Comparison of ENCODE assay signal across 12 mouse cellular contexts in the genomic region with DNA sequence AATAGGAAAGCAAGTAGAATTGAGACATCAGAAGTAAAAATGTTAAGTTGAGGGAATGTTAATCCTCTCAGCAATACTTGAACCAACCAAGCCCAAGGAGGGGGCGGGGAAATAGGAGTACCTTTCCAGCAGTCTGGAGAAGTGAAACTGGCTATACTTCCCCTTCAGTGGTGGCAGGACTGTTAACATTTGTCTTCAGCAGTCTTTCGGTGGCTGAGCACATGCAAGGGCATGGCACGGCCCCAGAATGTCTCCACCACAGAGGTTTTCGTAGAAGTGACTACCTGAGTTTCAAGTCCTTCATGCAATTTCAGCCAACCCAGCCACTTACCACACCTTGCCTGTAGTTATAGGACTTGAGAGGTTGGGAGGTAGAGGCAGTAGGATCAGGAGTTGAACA. TPM values are rescaled to one million over a fixed set of nuclear protein-coding genes. Genes with fewer than 3 reads are reported as not detected.
DNase-seq lines count a peak whose midpoint lies in the region; ATAC-seq and TF ChIP-seq lines count a peak whose summit lies in the region.
"Had no signal": no experiment of that assay in that cellular context is flagged by ENCODE, and none has a peak within 500 bp of the region (broad histone marks: within the 10 kb centered on the region; RNA-seq: fewer than 3 reads in every experiment).

No protein-coding gene starts in this region.

- 43% methylated on average over 4 of the region's 4 CpGs for WGBS in lung, embryonic 16.5 days
- 92% methylated on average over 4 of the region's 4 CpGs for WGBS in hindbrain, embryonic 10.5 days

- H3K9me3 ChIP-seq in lung, embryonic 16.5 days (ENCODE audit: control insufficient read depth, low read length), result no peaks in the 10 kb centered on the region
- H3K9me3 ChIP-seq in hindbrain, embryonic 10.5 days, result no peaks in the 10 kb centered on the region

- H3K4me2 ChIP-seq in lung, embryonic 16.5 days (ENCODE audit: low read depth, low read length), result peak overlapping the region; percentile 6; the same call in 1 of the 2 replicates

- intact Hi-C loops in heart, postnatal 10 days (cut with DNase I), result no loop called here

- DNase-seq in heart, postnatal 10 days, result peak; percentile 7 to 9
- no peak for DNase-seq in heart, postnatal 4 days
- peak; percentile 56 to 62 for DNase-seq in spleen, adult 18-20 months
- no peak for DNase-seq in adrenal gland, postnatal 10 days
- DNase-seq in hindbrain, embryonic 10.5 days (ENCODE audit: low spot score), result no peak
- no peak for DNase-seq in adrenal gland, adult 2 months
- DNase-seq: adrenal gland, postnatal 25 days; cerebellum, postnatal 14 days had no signal

- H3K9ac ChIP-seq in lung, embryonic 16.5 days (ENCODE audit: low read length), result no peak overlapping the region

- H3K27ac ChIP-seq in bone marrow macrophage, adult 2 months (ENCODE audit: insufficient read depth, low read depth, low read length), result peak overlapping the region; percentile 26; the same call in 1 of the 2 replicates
- peak overlapping the region; percentile 48 for H3K27ac ChIP-seq in lung, embryonic 16.5 days (ENCODE audit: low read length)
- no peak overlapping the region for H3K27ac ChIP-seq in hindbrain, embryonic 10.5 days
- H3K27ac ChIP-seq: heart, adult 2 months had no signal

- no peaks in the 10 kb centered on the region for H3K36me3 ChIP-seq in lung, embryonic 16.5 days (ENCODE audit: control insufficient read depth, insufficient read depth, low read length)
- no peaks in the 10 kb centered on the region for H3K36me3 ChIP-seq in hindbrain, embryonic 10.5 days

- ATAC-seq in lung, embryonic 16.5 days (ENCODE audit: low read depth), result peak; percentile 92
- ATAC-seq: Patski had no signal

- no peaks in the 10 kb centered on the region for H3K27me3 ChIP-seq in lung, embryonic 16.5 days (ENCODE audit: control insufficient read depth, insufficient read depth, low read depth, low read length)
- no peaks in the 10 kb centered on the region for H3K27me3 ChIP-seq in hindbrain, embryonic 10.5 days (ENCODE audit: insufficient read depth, poor library complexity, severe bottlenecking)
- H3K27me3 ChIP-seq: Patski had no signal

- no peak overlapping the region for H3K4me3 ChIP-seq in bone marrow macrophage, adult 2 months (ENCODE audit: insufficient read depth, low read length)
- no peak overlapping the region for H3K4me3 ChIP-seq in lung, embryonic 16.5 days (ENCODE audit: low read length)
- no peak overlapping the region for H3K4me3 ChIP-seq in hindbrain, embryonic 10.5 days
- H3K4me3 ChIP-seq: heart, adult 2 months had no signal

- no peak for TF ChIP-seq CTCF in bone marrow macrophage, adult 2 months (IDR thresholded peaks at IDR 0.05; ENCODE audit: low read depth, low read length)

- no peak for TF ChIP-seq POLR2A in bone marrow macrophage, adult 2 months (IDR thresholded peaks at IDR 0.05; ENCODE audit: borderline replicate concordance, low read depth, low read length)

- peaks cover 15% of the 10 kb centered on the region for H3K4me1 ChIP-seq in bone marrow macrophage, adult 2 months (ENCODE audit: control insufficient read depth, insufficient read depth, low read length)
- no peaks in the 10 kb centered on the region for H3K4me1 ChIP-seq in lung, embryonic 16.5 days (replicated peaks; ENCODE audit: control insufficient read depth, insufficient read depth, low read length)
- no peaks in the 10 kb centered on the region for H3K4me1 ChIP-seq in hindbrain, embryonic 10.5 days (replicated peaks)

RNA-seq across cellular contexts. Expression of gene Ankub1, which starts 19.0 kb away (rescaled TPM):
- total RNA-seq in heart, postnatal 10 days (2021), result not detected
- not detected for total RNA-seq in heart, postnatal 4 days (2021)
- 0.39 TPM in 1 of 2 replicates, not detected in the other for polyA plus RNA-seq in bone marrow macrophage, adult 2 months (2012; ENCODE audit: insufficient read depth, insufficient read length, missing spikeins)
- 0.19 and 0.30 TPM in 2 replicates for polyA plus RNA-seq in lung, embryonic 16.5 days (2015; fragmentation: Nextera tagmentation; extraction: Ambion mirVana)
- not detected for total RNA-seq in adrenal gland, postnatal 10 days (2021)
- polyA plus RNA-seq in hindbrain, embryonic 10.5 days (2016; fragmentation: Nextera tagmentation; extraction: Ambion mirVana), result 0.14 and 0.17 TPM in 2 replicates
- not detected for total RNA-seq in adrenal gland, adult 2 months (2021)
- polyA plus RNA-seq in adrenal gland, adult 2 months (2012; rRNA removed), result not detected in 2 replicates
- total RNA-seq: adrenal gland, postnatal 25 days; heart, adult 2 months had no signal
- polyA plus RNA-seq: Patski had no signal

RNA-seq across cellular contexts. Expression of gene Commd2, which starts 22.1 kb away (rescaled TPM):
- total RNA-seq in heart, postnatal 10 days (2021), result 10 to 100 TPM; 17.9 to 19.9 TPM
- total RNA-seq in heart, postnatal 4 days (2021), result 10 to 100 TPM; 22.3 to 24.0 TPM
- 34.5 and 38.6 TPM in 2 replicates for polyA plus RNA-seq in bone marrow macrophage, adult 2 months (2012; ENCODE audit: insufficient read depth, insufficient read length, missing spikeins)
- 91.1 and 96.8 TPM in 2 replicates for polyA plus RNA-seq in lung, embryonic 16.5 days (2015; fragmentation: Nextera tagmentation; extraction: Ambion mirVana)
- total RNA-seq in adrenal gland, postnatal 10 days (2021), result 10 to 100 TPM; 25.1 to 28.4 TPM
- polyA plus RNA-seq in hindbrain, embryonic 10.5 days (2016; fragmentation: Nextera tagmentation; extraction: Ambion mirVana), result 104 and 110 TPM in 2 replicates
- total RNA-seq in adrenal gland, adult 2 months (2021), result 10 to 100 TPM; 21.4 to 30.7 TPM
- 7.7 and 9.6 TPM in 2 replicates for polyA plus RNA-seq in adrenal gland, adult 2 months (2012; rRNA removed)

Comparison
In these comparisons a context has a peak if more than half of its experiments do, and no peak if none do; other contexts are left out.
1. DNase-seq: peak in heart, postnatal 10 days (2 of 2) and spleen, adult 18-20 months (2 of 2); none in heart, postnatal 4 days (single experiment), adrenal gland, postnatal 10 days (single experiment), hindbrain, embryonic 10.5 days (single experiment) and adrenal gland, adult 2 months (single experiment).